Mouse (Mus musculus): ENCODE measurements at regions not wholly inside any gene's neighbourhood (a gene's known extent, or its start where the extent isn't known, plus 50 kb on each side); places are given as distances from the start of the nearest gene placed in this dataset.

- DNase-seq (ENCODE audit: low read depth, low spot score), result peak; percentile 2
Observed at GRCm38 (mm10) chr16:66257921-66258320, 442.9 kb downstream of the Vgll3 start.

DNA sequence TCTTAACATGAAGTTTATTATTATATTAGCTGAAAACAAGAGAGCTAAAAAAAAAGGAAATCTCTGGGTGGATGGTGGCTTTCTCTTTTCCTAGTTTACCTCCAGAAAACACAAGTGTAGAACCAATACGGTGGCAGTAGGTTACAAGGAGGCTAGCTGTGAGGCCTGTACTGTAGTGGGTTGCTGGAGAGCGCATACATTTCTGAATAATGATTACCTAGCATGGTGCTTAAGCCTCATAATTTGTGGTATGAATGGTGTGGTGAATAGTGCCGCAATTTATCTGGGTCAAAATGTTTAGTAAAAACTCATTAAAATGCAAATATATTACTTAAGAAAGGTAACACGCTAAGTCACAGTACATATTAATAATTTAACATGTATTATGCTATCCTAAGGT, 453.9 kb downstream of the Vgll3 start:
- no peak for DNase-seq (ENCODE audit: low read depth, low spot score)

DNA sequence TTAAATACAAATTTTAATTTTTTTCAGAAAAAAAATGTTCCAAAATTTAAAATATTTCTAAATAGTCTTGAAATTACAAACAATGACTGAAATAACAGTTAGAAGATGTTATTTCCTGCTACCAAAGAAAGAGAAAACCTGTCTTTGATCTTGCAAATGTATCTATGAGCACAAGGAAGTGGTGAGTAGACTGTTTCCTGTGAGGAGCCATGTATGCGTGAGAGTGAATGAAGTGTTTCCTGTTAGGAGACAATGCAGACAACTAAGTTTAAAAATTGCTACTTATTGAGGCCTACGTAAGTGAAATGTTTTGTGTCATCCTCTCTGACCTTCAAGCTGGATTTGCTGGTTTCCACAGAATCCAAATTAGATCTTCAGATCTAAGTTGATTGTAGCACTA, 461.6 kb downstream of the Vgll3 start:
- no peak for DNase-seq (ENCODE audit: low read depth, low spot score)

Data from skeletal muscle tissue, adult 2 months (tissue).